ENCODE assay signal across 22 mouse cellular contexts in the genomic region with DNA sequence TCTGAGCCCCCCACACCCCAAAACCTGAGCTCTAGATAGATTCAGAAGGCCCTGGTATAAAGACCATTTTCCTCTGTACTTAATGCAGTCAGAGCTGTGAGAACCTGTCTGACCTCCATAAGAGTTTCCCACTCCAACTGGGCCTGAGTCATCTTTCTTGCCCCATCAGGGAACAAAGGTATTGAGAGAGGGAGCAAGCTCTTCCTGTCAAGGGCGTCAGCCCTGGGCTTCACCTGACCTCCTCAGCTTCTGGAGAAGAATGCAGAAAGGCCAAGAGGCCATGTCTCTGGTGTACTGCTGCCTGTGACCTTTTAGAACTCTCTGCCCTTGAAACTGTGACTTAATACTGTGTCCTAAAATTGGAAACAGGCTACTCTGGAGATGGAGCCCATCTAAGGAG.
DNase-seq lines count a peak whose midpoint lies in the region; ATAC-seq and TF ChIP-seq lines count a peak whose summit lies in the region.
"Had no signal": no experiment of that assay in that cellular context is flagged by ENCODE, and none has a peak within 500 bp of the region (broad histone marks: within the 10 kb centered on the region; RNA-seq: fewer than 3 reads in every experiment).

No protein-coding gene starts in this region.

- intact Hi-C loops in heart, postnatal 10 days (cut with DNase I) = no loop called here

- peaks cover 73% of the 10 kb centered on the region for H3K36me3 ChIP-seq in heart, embryonic 13.5 days
- H3K36me3 ChIP-seq in stomach, postnatal 0 days (ENCODE audit: control insufficient read depth, insufficient read depth, low read length) = no peaks in the 10 kb centered on the region
- H3K36me3 ChIP-seq: hindbrain, embryonic 15.5 days; liver, embryonic 15.5 days had no signal

- H3K9ac ChIP-seq in heart, embryonic 13.5 days = no peak overlapping the region
- H3K9ac ChIP-seq in stomach, postnatal 0 days (ENCODE audit: low read length) = no peak overlapping the region
- H3K9ac ChIP-seq: embryonic facial prominence, embryonic 15.5 days; hindbrain, embryonic 15.5 days; limb, embryonic 15.5 days; liver, embryonic 15.5 days had no signal

- H3K4me1 ChIP-seq in heart, embryonic 13.5 days = peaks cover 15% of the 10 kb centered on the region
- H3K4me1 ChIP-seq in stomach, postnatal 0 days (replicated peaks; ENCODE audit: control insufficient read depth, insufficient read depth) = no peaks in the 10 kb centered on the region
- H3K4me1 ChIP-seq: liver, embryonic 15.5 days had no signal

- WGBS in heart, embryonic 13.5 days = 39% methylated on average over 1 of the region's 1 CpGs
- WGBS in stomach, postnatal 0 days = 74% methylated on average over 1 of the region's 1 CpGs

- no peak overlapping the region for H3K4me3 ChIP-seq in heart, embryonic 13.5 days
- H3K4me3 ChIP-seq in layer of hippocampus, adult 2 months = no peak overlapping the region
- no peak overlapping the region for H3K4me3 ChIP-seq in stomach, postnatal 0 days (ENCODE audit: low read depth, low read length)
- H3K4me3 ChIP-seq: embryonic facial prominence, embryonic 15.5 days; hindbrain, embryonic 15.5 days; limb, embryonic 15.5 days; liver, embryonic 15.5 days; megakaryocyte, embryonic 14.5 days; myocyte had no signal

- no peak overlapping the region for H3K4me2 ChIP-seq in heart, embryonic 13.5 days
- H3K4me2 ChIP-seq in stomach, postnatal 0 days (replicated peaks; ENCODE audit: low read depth) = no peak overlapping the region
- H3K4me2 ChIP-seq: embryonic facial prominence, embryonic 15.5 days; hindbrain, embryonic 15.5 days; limb, embryonic 15.5 days; liver, embryonic 15.5 days had no signal

- H3K27ac ChIP-seq in heart, embryonic 13.5 days (replicated peaks) = peak overlapping the region; percentile 10; the same call in 1 of the 2 replicates
- peak overlapping the region; percentile 83 for H3K27ac ChIP-seq in layer of hippocampus, adult 2 months
- H3K27ac ChIP-seq in stomach, postnatal 0 days (replicated peaks) = 0 out of 2 replicates have a peak overlapping the region, but pooled peaks have one; percentile 24
- H3K27ac ChIP-seq: embryonic facial prominence, embryonic 15.5 days; hindbrain, embryonic 15.5 days; kidney, postnatal 0 days; limb, embryonic 15.5 days; liver, embryonic 15.5 days had no signal

- no peaks in the 10 kb centered on the region for H3K9me3 ChIP-seq in heart, embryonic 13.5 days
- no peaks in the 10 kb centered on the region for H3K9me3 ChIP-seq in stomach, postnatal 0 days (ENCODE audit: control insufficient read depth, low read length)
- H3K9me3 ChIP-seq: embryonic facial prominence, embryonic 15.5 days; hindbrain, embryonic 15.5 days; limb, embryonic 15.5 days; liver, embryonic 15.5 days; megakaryocyte, embryonic 14.5 days had no signal

- DNase-seq in heart, postnatal 10 days = no peak
- no peak for DNase-seq in layer of hippocampus, adult 2 months (ENCODE audit: low spot score in 2 of 2)
- no peak for DNase-seq in layer of hippocampus, adult 18-20 months (ENCODE audit: low spot score in 2 of 2)
- DNase-seq in embryo, embryonic 9.5 days (ENCODE audit: extremely low spot score) = peak; percentile 16
- DNase-seq in stomach, postnatal 0 days (ENCODE audit: low spot score) = no peak
- no peak for DNase-seq in thymus, postnatal 25 days
- DNase-seq: adrenal gland, adult 8-10 months; cerebellum, adult 8-10 months; kidney, adult 11 months; layer of hippocampus, postnatal 36 days; lung, postnatal 14 days; midbrain, embryonic 14.5 days; thymus, adult 2 months had no signal

- H3K27me3 ChIP-seq in heart, embryonic 13.5 days (replicated peaks) = no peaks in the 10 kb centered on the region
- H3K27me3 ChIP-seq in stomach, postnatal 0 days (ENCODE audit: control insufficient read depth, insufficient read depth, low read length) = no peaks in the 10 kb centered on the region
- H3K27me3 ChIP-seq: embryonic facial prominence, embryonic 15.5 days; hindbrain, embryonic 15.5 days; limb, embryonic 15.5 days; liver, embryonic 15.5 days; megakaryocyte, embryonic 14.5 days had no signal

- TF ChIP-seq CTCF in layer of hippocampus, adult 2 months (conservative IDR thresholded peaks at IDR 0.05) = no peak
- TF ChIP-seq CTCF in stomach, postnatal 0 days (IDR thresholded peaks at IDR 0.05; ENCODE audit: low read depth) = no peak

- TF ChIP-seq EP300 in stomach, postnatal 0 days (optimal IDR thresholded peaks at IDR 0.05) = no peak

- ATAC-seq in heart, embryonic 13.5 days (ENCODE audit: extremely low read depth, insufficient number of reproducible peaks, low FRiP score, low TSS enrichment) = no peak
- no peak for ATAC-seq in stomach, postnatal 0 days (ENCODE audit: low FRiP score, low TSS enrichment)
- ATAC-seq: forebrain, embryonic 16.5 days had no signal

Comparison
In these comparisons a context has a peak if more than half of its experiments do, and no peak if none do; other contexts are left out.
1. H3K27ac ChIP-seq: peak in every context shown above with its lines; median percentile 83 in layer of hippocampus, adult 2 months; 24 in stomach, postnatal 0 days; 10 in heart, embryonic 13.5 days.